ENCODE assay signal across 9 mouse cellular contexts in the genomic region with DNA sequence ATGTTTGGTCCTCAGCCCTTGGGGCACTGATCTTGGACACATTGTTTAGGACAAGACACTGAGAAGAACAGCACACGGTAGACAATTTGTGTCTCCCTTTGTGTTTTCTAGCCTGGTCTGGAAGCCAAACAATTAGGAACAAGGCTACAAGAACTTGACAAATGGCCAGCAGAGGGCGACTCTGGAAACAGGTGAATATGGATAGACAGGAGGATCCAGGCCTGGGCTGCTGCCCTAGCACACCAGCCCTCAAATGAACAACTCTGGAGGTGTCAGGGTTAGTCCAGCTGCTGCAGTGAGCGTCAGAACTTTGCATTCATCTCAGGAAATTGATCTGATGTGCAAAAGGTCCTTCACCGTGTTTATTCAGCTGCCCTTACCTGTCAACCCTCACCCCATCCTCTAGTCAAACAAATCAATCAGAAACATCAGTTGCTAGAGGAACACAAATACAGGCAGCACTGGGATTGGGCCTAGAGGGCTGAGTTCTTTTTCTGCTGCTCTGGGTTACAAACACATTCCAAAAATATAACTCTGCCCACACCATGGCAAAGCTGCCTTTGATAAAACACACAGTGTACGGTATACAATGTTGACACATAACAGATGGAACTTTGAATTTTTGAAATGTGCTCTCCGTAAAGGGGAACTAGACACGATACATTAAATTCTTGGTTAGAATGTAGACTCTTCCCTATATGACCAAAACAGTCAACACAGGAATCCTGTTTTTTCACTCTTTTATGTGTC.
DNase-seq lines count a peak whose midpoint lies in the region; ATAC-seq and TF ChIP-seq lines count a peak whose summit lies in the region.
"Had no signal": no experiment of that assay in that cellular context is flagged by ENCODE, and none has a peak within 500 bp of the region (broad histone marks: within the 10 kb centered on the region; RNA-seq: fewer than 3 reads in every experiment).

No protein-coding gene starts in this region.

- H3K4me3 ChIP-seq in cerebellum, adult 2 months (replicated peaks; ENCODE audit: insufficient read depth, low read depth, low read length), result no peak overlapping the region
- no peak overlapping the region for H3K4me3 ChIP-seq in kidney, adult 2 months (ENCODE audit: insufficient read depth, low read depth, low read length)
- no peak overlapping the region for H3K4me3 ChIP-seq in kidney, embryonic 16.5 days (ENCODE audit: low read length)
- H3K4me3 ChIP-seq: liver, embryonic 13.5 days had no signal

- WGBS in cerebellum, adult 2 months, result 70% methylated on average over 7 of the region's 7 CpGs
- WGBS in kidney, adult 2 months, result 73% methylated on average over 7 of the region's 7 CpGs
- WGBS in kidney, embryonic 16.5 days, result 62% methylated on average over 7 of the region's 7 CpGs

- H3K36me3 ChIP-seq in kidney, adult 2 months (ENCODE audit: control insufficient read depth, insufficient read depth, low read length), result no peaks in the 10 kb centered on the region
- no peaks in the 10 kb centered on the region for H3K36me3 ChIP-seq in kidney, embryonic 16.5 days (ENCODE audit: insufficient read depth, low read length)
- H3K36me3 ChIP-seq: liver, embryonic 13.5 days had no signal

- TF ChIP-seq CTCF in cerebellum, adult 2 months (IDR thresholded peaks at IDR 0.05; ENCODE audit: borderline replicate concordance, insufficient read depth, low read depth, low read length), result no peak
- peak; percentile 41 for TF ChIP-seq CTCF in kidney, adult 2 months (conservative IDR thresholded peaks at IDR 0.05; ENCODE audit: insufficient read depth, insufficient read length, low read depth, low read length)

- peak; percentile 10 to 11 for DNase-seq in cerebellum, adult 18-20 months
- DNase-seq in cerebellum, adult 2 months, result no peak
- DNase-seq in kidney, adult 2 months, result peak; percentile 41
- DNase-seq in adrenal gland, postnatal 10 days, result peak; percentile 51
- peak; percentile 55 to 82 for DNase-seq in kidney, postnatal 25 days
- DNase-seq in lung, postnatal 14 days, result peak; percentile 71
- DNase-seq: liver, embryonic 13.5 days had no signal

- H3K27ac ChIP-seq in cerebellum, adult 2 months (ENCODE audit: insufficient read depth, low read length), result no peak overlapping the region
- no peak overlapping the region for H3K27ac ChIP-seq in kidney, adult 2 months (ENCODE audit: insufficient read depth, low read depth, low read length)
- H3K27ac ChIP-seq in kidney, embryonic 16.5 days (ENCODE audit: low read length), result no peak overlapping the region
- H3K27ac ChIP-seq: liver, embryonic 13.5 days had no signal

- ATAC-seq in kidney, embryonic 16.5 days (ENCODE audit: low FRiP score, low TSS enrichment), result no peak
- ATAC-seq in inflammation-experienced regulatory T-cells, adult 6 months, result no peak

- no peak overlapping the region for H3K9ac ChIP-seq in kidney, embryonic 16.5 days (replicated peaks; ENCODE audit: low read length)
- H3K9ac ChIP-seq: liver, embryonic 13.5 days had no signal

- no peak for TF ChIP-seq POLR2A in cerebellum, adult 2 months (IDR thresholded peaks at IDR 0.05; ENCODE audit: borderline replicate concordance, insufficient read depth, low read length)
- TF ChIP-seq POLR2A in kidney, adult 2 months (IDR thresholded peaks at IDR 0.05; ENCODE audit: low read depth, low read length), result no peak

- no peaks in the 10 kb centered on the region for H3K4me1 ChIP-seq in cerebellum, adult 2 months (ENCODE audit: control insufficient read depth, insufficient read depth, low read length)
- H3K4me1 ChIP-seq in kidney, adult 2 months (ENCODE audit: control insufficient read depth, insufficient read depth, low read length), result no peaks in the 10 kb centered on the region
- H3K4me1 ChIP-seq in kidney, embryonic 16.5 days (ENCODE audit: insufficient read depth, low read length), result peaks cover 10% of the 10 kb centered on the region; the same call in 1 of the 2 replicates
- H3K4me1 ChIP-seq: liver, embryonic 13.5 days had no signal

- H3K4me2 ChIP-seq in kidney, embryonic 16.5 days (replicated peaks; ENCODE audit: low read depth, low read length), result no peak overlapping the region
- H3K4me2 ChIP-seq: liver, embryonic 13.5 days had no signal

- H3K27me3 ChIP-seq in cerebellum, adult 2 months (ENCODE audit: control insufficient read depth, insufficient read depth, low read length), result no peaks in the 10 kb centered on the region
- H3K27me3 ChIP-seq in kidney, adult 2 months (replicated peaks; ENCODE audit: control insufficient read depth, insufficient read depth, low read length), result no peaks in the 10 kb centered on the region
- H3K27me3 ChIP-seq in kidney, embryonic 16.5 days (ENCODE audit: insufficient read depth, low read length), result no peaks in the 10 kb centered on the region
- H3K27me3 ChIP-seq: liver, embryonic 13.5 days had no signal

- H3K9me3 ChIP-seq in kidney, embryonic 16.5 days (ENCODE audit: low read length), result no peaks in the 10 kb centered on the region
- H3K9me3 ChIP-seq: liver, embryonic 13.5 days had no signal

Comparison
In these comparisons a context has a peak if more than half of its experiments do, and no peak if none do; other contexts are left out.
1. DNase-seq: peak in cerebellum, adult 18-20 months (2 of 2), kidney, adult 2 months (single experiment), adrenal gland, postnatal 10 days (single experiment), kidney, postnatal 25 days (2 of 2) and lung, postnatal 14 days (single experiment); none in cerebellum, adult 2 months (0 of 2).